Mouse (Mus musculus): ENCODE measurements around the gene Maco1.

DNA sequence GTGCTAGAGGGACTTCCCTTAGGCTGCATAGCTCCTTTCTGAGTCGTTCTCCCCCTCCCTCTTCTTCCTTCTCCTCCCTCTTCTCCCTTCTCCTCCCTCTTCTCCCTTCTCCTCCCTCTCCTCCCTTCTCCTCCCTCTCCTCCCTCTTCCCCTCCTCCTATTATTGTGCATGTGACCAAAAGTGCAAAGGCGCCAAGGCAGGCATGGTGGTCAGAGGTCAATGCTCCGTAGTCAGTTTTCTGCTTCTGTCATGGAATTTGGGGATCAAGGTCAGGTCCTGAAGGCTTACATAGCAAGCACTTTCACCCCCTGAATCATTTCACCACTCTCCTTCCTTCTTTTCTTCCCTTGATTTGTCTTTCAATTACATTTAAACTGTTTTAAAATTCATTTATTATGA, 54.3 kb downstream of the Maco1 start:
- TF ChIP-seq POLR2A (IDR thresholded peaks at IDR 0.05; ENCODE audit: extremely low read depth, insufficient read depth, low read length) (no peak), CTCF (IDR thresholded peaks at IDR 0.05; ENCODE audit: low read depth, low read length) (no peak)
